Mouse (Mus musculus) lung, adult 18-20 months (tissue): ENCODE measurements around the gene Bmpr1a.

Experiments
- DNase-seq, 2 experiments: peaks; one replicate each; pipeline ENCODE4 v3.0.0; 2022; ENCODE audit warnings: mixed read lengths in 2 of 2

The Bmpr1a gene

DNA sequence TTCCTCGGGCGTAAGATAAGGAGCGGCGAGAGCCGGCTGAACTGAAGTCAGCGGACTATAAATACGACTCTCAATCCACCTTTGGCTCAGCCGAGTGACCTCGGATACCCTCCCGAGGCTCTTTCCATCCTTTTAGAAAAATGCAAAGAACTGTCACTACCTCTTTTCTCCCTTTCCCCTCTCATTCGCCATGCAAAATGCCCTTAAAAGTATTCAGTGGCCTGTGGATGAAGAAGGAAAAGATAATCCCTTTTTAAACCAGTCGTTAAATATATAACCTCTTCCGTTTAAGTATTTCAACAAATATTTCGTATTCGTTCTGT lies at the start of gene Bmpr1a:
Gene Bmpr1a, minus strand, starts transcription at position 17 of the 323 bp plus-strand sequence.
- no peak for DNase-seq

DNA sequence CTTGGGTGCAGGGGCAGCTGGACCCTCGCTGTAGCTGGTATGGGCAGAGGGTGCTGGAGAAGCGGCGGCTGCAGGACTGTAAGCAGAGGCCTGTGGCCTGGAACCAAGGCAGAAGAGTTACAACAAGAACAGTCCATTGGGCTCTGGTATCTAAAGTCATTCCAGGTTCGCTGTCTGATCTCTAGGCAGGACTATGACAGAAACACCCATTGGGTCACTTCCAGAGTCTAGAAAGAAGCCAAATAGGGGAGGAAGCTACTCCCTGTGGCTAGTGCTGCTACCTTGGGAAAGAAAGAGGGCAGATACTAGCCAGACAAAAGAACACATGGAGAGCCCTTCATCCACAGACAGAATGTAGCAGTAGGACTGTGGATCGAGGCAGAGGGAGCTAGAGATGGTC lies 49.1 kb upstream of the Bmpr1a start:
- no peak for DNase-seq

DNA sequence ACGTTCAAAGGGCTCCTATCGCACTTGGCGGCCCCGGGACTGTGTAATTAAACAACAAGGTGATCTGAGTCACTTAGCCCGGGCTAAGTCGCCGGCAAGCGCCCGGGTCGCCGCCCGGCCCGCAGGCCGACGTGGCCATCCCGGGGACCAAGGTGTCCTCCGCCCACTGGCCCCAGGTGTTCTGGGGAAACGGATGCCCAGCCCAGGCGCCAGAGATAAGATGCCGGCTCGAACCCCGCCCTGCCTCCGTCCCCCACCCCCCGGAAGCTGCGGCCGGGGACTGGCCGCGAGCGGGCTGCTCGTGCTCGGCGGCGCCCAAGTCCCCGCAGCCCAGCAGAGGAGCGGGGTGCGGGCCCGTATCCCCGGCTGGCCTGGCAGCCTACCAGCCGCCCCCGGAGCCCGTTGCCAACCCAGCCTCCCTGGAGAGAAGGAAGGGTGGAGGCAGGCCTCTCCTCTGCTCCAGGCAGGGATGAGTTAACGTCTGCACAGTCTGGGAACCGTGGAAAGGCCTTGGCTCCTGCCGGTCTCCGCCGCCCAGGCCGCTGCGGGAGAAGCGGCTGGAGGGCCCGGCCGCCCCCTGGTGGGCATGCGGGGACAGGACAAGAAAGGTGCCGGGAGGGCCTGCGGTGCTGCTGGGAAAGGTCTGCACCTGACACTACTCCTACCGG lies 46.0 kb upstream of the Bmpr1a start:
- peak; percentile 79 to 82 for DNase-seq

DNA sequence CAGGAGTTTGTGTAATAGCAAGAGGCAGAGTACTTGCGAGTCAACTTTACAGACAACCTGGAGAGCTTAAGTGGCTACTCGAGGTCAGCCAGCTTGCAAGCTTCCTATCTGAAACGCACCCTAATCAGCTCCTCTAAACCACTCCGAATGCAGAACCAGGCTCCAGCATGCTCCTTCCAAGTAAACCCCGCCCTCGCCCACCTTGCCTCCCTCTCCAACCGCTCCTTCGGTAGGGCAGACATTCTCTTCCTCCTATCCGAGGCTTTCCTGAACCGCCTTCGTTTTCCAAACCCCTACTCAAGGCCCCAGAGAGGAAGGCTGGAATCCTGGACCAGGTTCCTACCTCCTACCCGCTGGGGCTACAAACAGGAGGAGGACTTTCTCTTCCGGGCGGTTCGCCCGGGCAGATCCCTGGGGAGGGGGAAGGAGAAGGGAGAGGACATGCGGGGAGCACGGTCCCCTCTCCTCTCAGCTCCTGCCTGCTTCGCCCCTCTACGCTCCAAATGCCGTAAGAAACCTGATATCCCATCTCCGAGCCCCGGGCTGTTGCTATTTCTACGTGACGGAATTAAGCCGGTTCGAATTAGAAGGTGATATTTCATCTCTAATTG lies 45.4 kb upstream of the Bmpr1a start:
- DNase-seq, result peak; percentile 71 to 79

DNA sequence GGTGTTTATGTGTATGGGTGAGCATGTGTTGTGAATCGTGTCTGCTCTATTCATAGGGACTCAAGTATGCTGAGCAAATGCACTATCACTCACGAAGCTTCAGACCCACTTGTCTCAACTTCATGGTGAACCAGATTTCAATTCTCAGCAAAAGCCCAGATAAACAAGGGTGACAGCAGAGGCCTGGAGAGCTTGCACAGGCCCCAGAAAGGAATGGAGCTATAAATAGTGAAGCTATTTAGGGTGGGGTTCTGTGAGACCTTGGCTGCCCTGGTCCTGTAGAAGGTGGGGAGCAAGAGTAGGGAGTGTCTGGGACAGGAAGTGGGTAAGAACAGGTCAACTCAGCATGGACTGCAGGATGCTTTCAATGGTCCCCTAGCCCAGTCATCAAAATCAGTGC lies 41.4 kb upstream of the Bmpr1a start:
- DNase-seq, result no peak

DNA sequence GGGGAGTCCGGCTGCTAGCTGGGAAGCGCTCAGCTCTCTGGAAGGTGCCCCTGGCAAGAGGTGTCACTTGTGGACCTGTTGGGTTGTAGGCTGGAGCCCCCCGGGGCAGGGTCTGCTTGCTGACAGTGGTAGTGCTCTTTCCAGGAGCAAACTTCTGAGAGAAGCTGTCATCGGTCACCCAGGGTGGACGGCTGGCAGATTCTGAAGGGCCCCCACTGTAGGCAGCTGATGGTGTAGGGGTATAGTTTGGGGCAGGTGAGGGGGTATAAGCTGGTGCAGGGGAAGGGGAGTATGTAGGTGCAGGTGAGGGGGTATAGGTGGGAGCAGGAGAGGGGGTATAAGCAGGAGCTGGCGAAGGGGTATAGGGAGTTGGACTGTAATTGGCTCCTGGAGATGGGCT lies 40.9 kb upstream of the Bmpr1a start:
- DNase-seq, result no peak

DNA sequence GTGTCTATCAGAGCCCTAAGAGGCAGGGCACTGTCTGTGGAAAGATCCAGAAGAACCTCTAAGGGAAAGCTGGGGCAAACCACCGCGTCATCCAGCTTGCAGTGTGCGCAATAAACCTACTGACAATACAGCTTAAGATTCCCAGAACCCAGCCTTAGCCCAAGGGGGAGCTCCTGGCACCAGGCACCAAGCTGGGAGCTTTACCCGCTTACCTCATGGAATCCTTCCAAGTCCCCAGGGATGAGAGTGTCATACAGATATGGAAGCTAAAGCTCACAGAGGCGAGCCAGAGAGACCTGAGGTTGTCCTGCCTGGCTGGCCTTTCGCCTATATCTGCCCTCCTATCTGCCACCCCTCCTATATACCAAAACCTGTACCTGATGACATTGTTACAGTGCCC lies 40.5 kb upstream of the Bmpr1a start:
- DNase-seq, result no peak

DNA sequence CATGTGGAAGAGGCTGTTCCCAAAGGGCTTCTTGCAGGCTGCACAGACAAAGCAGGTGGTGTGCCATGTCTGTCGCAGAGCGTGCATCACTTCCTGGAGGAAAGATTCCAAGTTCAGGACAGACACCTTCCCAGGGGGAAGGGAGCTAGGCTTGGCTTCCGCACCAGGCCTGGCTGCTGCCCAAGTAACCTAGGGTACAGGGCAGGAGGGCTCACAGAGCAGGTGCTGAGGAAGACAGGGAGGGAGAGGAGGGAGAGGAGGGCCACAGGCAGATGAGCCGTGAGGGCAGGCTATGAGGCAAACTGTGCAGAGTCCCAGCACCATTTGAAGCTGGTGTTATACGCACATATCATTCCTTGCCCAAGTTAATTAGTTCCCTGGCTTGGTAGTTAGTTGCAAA lies 38.8 kb upstream of the Bmpr1a start:
- no peak for DNase-seq

DNA sequence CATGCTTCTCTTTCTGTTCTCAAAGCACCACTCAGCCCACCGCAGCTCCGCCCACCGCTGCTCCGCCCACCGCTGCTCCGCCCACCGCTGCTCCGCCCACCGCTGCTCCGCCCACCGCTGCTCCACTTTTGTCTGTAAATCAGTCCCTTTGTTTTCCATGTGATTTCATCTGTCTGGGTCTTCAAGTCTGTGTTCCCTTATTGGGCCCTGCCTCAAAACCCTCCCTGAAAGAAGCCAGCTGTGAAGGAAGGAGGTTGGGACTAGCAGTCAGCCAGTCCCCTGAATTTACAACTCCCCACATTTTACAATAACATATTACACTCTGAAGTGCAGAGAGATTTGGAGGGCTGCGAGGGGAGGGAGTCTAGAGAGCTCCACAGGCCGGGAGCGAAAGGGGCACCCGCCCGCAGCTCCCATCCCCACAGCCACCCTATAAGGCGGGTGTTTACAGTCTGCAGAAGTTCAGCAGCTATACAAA lies 37.6 kb upstream of the Bmpr1a start:
- DNase-seq, result peak; percentile 39 to 49

DNA sequence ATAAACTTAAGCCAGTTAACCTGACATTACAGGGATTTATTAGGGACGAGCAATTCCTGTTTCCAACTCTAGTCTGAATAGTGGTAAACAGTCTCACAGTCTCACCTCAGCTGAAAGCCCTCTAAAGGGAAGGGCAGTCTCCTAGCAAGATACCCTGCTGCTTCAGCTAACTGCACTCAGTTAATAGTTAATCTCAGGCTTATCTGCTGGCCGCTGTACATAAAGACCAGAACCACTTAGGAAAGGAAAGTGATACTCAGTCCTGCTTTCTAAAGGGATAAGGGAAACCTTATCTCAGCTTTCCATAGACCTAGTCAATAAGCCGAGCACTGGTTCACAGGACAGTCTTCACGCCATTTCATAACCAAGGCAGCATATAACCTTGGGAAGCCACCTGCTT lies 32.7 kb upstream of the Bmpr1a start:
- no peak for DNase-seq

DNA sequence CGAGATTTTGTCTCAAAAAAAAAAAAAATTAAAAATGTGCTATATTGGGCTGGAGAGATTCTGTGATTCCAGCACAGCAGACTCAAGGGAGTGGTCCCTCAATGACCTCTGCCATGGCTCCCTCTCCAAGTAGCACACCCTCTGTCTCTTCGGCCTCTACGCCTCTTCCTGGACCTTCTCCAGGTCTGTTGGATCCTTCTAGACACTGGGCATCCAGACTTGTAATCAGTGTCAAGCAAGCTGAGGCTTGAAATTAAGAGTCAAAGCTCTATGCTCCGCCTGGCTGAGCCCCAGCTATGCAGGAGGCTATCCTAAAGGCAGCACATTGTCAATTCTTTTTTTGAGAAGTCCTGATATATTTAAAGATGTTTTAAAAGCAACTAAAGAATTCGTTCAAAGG lies 30.4 kb upstream of the Bmpr1a start:
- DNase-seq, result peak; percentile 17 to 18

DNA sequence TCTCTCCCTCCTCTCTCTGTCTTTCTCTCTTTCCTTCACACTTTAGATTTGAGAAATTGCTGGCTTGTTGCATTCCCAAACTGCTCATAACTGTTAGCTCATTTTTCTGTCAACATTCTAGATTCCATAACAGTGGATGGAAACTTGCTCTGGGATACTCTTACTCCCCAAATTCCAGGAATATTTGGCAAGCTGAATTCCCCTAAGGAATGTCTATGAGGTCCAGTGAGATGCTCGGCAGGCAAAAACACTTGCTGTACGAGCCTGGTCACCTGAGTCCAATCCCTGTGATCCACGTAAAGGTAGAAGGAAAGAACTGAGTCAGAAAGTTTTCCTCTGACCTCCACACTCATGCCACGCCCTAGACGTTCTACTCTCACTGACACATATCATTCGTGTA lies 29.4 kb upstream of the Bmpr1a start:
- DNase-seq, result peak; percentile 20 to 21

DNA sequence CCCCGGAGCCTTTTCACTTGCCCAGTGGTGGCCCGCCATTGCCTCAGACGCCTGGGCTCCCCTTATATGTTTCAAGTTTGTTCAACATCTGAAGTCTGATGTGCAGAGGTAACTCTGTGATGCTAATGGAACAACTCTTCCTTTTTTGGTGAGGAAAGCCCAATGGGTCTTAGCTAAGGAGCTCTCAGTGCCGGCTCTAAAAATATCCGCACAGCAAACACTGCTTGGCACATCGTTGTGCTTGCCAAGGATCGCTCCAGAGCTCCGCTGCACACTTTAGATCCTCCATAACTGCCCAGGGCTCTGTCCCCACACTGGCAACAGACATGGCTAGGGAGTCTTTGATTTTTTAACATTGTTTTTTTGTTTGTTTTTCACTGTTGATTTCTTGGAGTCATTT lies 25.7 kb upstream of the Bmpr1a start:
- no peak for DNase-seq

DNA sequence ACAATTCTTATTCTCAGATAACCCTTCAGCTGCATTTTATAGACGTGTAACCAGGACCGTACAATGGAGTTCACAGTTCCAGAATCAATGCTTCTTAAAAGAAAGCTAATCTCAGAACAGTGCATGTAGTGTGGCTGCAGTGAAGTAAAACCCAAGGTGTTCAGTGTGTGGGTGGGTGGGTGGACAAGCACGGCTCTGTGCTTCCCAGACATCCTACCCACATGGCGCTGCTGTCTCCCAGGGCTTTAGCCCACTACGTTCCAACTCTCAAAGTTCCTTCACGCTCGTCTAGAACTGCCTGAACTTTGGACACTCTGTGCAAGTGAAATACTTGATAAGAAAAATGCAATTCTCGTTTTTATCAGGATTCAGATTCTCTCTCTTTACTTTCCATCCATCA lies 19.6 kb upstream of the Bmpr1a start, which contains the start of gene 9230112D13Rik:
Gene 9230112D13Rik, minus strand, starts transcription at position 101 of the 400 bp plus-strand sequence.
- no peak for DNase-seq

DNA sequence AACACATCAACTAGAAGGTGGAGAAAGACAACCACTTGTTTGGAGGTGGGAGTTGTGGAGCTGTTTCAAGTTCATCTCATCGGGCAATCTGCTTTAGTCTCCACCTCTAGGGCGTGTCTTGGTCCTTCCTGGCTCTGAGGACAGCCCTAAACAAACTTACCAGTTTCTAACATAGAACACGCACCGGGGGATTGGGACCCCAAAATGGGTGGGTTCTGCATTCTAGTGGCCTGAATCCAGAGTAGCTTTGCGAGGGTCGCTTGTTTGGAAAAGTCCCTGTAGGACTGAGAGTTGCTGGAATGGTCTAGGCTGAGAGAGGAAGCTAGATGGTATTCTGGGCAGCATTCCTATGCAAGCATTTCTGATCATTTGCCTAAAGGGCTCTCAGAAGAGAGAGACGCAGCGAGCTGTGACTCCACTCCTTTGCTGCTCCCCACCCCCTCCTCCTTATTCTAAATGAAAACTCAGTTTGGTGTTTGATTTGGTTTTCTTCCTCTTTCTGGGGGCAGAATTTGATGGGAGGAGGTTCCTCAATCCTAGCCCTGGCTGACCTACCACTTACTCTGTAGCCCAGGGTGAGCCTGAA lies 14.9 kb upstream of the Bmpr1a start:
- DNase-seq, result no peak

DNA sequence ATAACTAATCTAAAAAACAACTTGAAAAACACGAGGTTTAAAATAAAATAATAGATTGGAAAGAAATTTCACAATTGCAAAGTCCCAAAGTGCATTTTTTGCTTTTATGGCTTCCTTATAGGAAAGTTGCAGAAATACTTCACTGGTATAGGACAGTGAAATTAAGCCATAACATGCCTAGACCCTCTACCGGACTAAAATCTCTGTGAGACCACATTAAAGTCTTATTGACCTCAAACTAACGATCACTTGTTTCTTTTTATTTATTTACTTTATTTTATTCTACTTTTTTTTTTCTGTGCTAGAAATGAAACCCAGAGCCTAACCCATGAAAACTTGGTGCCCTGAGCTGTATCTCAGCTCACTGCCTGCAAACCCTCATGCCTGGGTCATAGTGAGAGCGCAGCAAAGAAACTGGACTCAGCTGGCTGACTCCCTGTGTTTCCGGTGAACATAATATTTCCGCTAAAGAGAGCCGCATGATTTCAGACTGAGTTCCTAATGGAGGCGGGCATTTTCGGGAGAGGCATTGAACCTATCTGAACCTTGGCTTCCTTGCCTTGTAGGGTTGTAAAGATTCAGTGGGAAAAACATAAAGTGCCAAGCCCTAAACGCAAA lies 13.9 kb upstream of the Bmpr1a start:
- DNase-seq, result no peak

DNA sequence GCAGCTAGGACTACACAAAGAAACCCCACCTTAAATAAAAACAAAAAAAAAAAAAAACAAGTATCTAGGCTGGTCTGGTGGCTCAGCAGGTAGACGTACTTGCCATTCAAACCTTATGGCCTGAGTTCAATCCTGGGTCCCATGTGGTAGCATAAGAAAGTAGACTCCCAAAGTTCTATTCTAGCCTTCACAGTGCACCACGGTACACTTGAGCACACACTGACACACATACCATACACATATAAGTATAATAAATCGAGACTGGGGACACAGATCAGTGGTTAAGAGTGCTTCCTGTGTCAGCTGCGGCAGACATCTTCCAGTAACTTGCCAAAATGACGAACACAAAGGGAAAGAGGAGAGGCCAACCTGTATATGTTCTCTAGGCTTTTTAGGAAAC lies 12.7 kb upstream of the Bmpr1a start:
- no peak for DNase-seq

DNA sequence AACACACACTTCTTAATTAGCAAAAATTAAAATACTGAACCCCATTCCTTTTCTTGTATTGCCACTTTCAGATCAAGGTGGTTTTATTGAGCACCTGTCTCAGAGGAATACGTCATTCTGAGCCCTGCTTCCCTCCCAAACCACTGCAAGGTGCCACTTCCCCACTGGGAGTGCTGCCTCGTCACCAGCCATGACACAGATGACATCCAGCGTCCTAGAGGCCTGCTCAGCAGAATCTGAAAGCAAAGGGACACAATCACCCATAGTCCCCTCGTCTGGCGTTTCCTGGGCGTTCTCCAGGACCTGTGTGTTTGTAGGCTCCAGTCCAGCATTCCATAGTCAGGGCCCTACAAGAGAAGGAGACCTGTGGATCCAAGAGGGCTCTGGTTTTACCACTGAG lies 11.0 kb upstream of the Bmpr1a start:
- peak; percentile 27 to 52 for DNase-seq

DNA sequence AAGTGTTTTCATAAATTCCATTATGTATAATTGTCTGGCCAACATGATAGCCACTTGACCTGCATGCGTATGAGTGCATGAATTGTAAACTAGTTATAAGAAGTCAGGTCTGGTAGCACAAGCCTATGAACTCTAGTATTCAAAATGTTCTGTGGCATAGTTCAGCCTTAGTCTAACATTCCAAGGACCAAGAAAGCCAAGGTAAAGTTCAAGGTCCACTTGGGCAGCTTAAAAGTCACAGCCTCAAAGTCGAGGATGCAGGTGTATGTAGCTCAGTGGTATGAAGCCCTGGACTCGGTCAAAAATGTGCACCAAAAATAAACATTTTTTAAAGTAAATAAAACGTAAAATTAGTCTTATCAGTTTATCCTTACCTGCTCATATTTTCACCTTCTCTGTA lies 9.5 kb upstream of the Bmpr1a start:
- no peak for DNase-seq

DNA sequence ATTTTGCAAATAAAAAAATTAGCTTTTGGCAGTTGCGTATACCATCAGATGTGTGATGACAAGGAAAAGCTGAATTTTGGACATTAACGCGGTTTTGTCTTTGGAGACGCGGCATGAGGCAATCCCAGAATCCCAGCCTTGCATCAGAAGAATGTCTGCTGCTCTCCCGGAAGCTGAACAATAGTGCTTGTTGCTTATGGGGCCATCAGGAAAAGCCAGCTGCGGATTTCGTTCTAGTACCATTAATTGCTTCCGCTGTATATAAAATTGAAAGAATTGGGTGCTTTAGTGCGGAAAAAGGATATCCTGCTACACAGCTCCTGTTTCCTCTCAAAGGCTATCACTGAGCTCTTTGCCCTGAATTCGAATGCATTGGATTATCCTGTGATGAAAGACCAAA lies 8.8 kb upstream of the Bmpr1a start:
- no peak for DNase-seq

DNA sequence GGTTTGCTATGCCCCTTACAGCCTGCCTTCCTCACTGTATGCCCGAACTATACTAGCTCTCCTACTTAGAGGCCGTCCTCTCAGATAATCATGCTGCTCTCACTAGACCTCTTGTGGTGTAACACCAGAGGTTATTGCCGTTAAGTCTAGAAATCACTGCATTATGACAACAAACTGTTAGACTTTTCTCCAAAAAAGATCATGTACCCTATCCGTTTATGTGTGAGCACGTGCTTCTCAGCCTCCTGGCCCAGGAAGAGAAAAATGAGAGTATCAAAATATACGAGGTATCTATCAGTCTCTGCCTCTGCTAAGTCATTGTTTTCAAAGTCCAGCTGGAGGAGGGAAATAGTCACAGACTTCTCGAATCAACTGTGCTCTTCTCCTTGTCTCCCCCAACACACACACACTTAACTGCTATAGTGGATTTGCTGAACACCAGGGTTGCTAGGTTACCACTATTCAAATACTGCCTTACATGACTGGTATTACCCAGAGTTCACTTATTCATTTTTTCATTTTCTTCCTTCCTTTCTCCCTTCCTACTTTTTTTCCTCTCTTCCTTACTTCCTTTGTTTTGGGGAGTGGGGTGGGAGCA lies 5.8 kb upstream of the Bmpr1a start:
- no peak for DNase-seq

DNA sequence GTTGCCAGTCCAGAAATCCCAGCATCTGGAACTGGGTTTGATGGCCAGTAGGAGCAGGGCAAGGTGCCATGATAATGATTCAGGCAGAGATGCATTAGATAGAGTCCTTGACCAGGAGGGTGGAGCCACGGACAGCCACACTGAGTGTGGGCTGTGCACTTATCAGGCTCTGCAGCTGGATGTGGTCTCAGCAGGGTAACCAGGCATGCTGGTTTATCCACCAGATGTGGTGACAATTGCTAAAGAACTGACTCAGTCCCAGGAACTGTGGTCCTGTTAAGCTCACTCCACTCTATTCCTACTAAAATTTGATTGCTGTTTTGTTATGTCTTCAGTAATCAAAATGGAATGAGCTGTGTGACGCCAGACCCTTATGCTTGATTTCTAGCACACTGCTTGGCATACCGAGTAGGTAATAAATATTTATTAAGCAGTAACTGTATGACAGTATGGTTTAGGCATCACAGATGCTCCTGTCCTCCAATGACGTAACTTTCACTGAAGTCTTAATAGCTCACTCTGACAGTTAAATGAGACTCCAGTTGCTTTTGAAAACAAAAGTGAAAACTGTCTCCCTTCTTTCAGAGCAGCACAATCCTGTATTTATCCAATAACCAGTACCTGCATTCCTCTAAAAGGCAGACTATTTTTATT lies 5.2 kb upstream of the Bmpr1a start:
- DNase-seq, result no peak

DNA sequence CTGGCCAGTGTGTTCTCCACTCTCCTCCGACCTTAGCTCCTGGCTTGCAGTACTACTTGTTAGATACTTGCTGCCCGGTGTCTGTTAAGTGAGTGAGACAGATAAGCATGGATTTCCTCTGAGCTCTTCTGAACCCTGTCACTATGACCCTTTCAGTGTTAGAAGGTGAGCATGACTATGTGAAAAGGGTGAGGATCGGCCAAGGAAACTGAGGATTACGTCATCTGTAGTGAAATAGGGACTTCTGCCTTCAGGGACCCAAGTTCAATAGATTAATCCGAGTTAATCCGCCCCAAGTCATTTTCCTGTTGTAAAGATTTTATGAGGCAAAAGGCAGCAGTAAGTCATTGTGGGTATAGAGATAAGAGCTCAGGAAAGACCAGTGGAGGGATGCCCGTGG lies 2.2 kb upstream of the Bmpr1a start:
- DNase-seq, result no peak
